Mouse (Mus musculus): ENCODE measurements around the gene Mettl16.

DNA sequence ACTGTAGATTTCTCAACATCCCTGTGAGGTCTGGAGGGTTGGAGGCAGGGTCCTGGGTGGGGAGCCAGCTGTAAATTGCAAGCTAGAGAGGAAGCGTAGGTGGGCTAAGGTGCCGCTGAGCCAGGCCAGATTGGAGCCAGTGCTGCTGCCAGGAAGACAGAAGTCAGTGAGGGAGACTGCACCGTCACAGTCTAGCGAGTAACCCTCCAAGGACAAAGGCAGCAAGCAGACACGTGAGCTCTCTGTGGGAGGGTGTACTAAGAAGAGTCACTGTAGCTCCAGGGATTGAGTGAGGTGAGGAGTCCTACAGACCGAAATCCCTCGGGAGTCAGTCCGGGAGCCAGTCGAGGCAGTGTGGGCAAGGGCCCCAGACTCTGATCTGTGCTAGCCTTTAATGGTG, 70.7 kb downstream of the Mettl16 start:
- TF ChIP-seq CTCF (IDR thresholded peaks at IDR 0.05; ENCODE audit: borderline replicate concordance, extremely low read depth, insufficient read depth, insufficient read length): no peak
- TF ChIP-seq POLR2A (IDR thresholded peaks at IDR 0.05; ENCODE audit: borderline replicate concordance, extremely low read depth, insufficient read depth, insufficient read length, poor library complexity, severe bottlenecking): no peak

Data from brain, embryonic 14.5 days (tissue).